Mouse (Mus musculus): Measurements from ENCODE around the gene Utp3. TPM values are rescaled to one million over a fixed set of nuclear protein-coding genes. Genes with fewer than 3 reads are reported as not detected.

The Utp3 gene
- polyA plus RNA-seq, 1 experiment from 2014 or later, result 76.0 TPM

GRCm38 (mm10) chr5:88581343-88581742, 27.1 kb downstream of the Utp3 start:
- Histone ChIP-seq H3K9me3 (replicated peaks; ENCODE audit: control insufficient read depth, low read length) (no peaks in the 10 kb centered on the region), H3K36me3 (replicated peaks; ENCODE audit: control insufficient read depth, insufficient read depth, low read depth, low read length) (no peaks in the 10 kb centered on the region), H3K27me3 (ENCODE audit: control insufficient read depth, insufficient read depth, low read length) (no peaks in the 10 kb centered on the region), H3K27ac (replicated peaks; ENCODE audit: low read depth, low read length) (no peak overlapping the region), H3K4me1 (ENCODE audit: control insufficient read depth, insufficient read depth, low read length) (no peaks in the 10 kb centered on the region), H3K9ac (replicated peaks; ENCODE audit: low read length) (no peak overlapping the region), H3K4me2 (ENCODE audit: low read depth, low read length) (no peak overlapping the region), H3K4me3 (ENCODE audit: low read depth, low read length) (no peak overlapping the region)
- DNase-seq (ENCODE audit: low spot score) (no peak), ATAC-seq (replicated peaks; ENCODE audit: insufficient number of reproducible peaks, low FRiP score, low TSS enrichment, low read depth) (no peak)
- 92% methylated on average over 6 of the region's 6 CpGs for WGBS

- no peaks in the 10 kb centered on the region for H3K27me3 ChIP-seq (ENCODE audit: control insufficient read depth, insufficient read depth, low read length)
- no peak overlapping the region for H3K27ac ChIP-seq (replicated peaks; ENCODE audit: low read depth, low read length)
- no peaks in the 10 kb centered on the region for H3K4me1 ChIP-seq (ENCODE audit: control insufficient read depth, insufficient read depth, low read length)
- H3K4me2 ChIP-seq (ENCODE audit: low read depth, low read length), result peak overlapping the region; percentile 24; the same call in 1 of the 2 replicates
- DNase-seq (ENCODE audit: low spot score) (peak; percentile 77), ATAC-seq (replicated peaks; ENCODE audit: insufficient number of reproducible peaks, low FRiP score, low TSS enrichment, low read depth) (peak; percentile 88)
- peak overlapping the region; percentile 40; the same call in 1 of the 2 replicates for H3K4me3 ChIP-seq (ENCODE audit: low read depth, low read length)
- no peaks in the 10 kb centered on the region for H3K36me3 ChIP-seq (replicated peaks; ENCODE audit: control insufficient read depth, insufficient read depth, low read depth, low read length)
- 48% methylated on average over 9 of the region's 9 CpGs for WGBS
- no peak overlapping the region; the same call in 1 of the 2 replicates for H3K9ac ChIP-seq (replicated peaks; ENCODE audit: low read length)
- no peaks in the 10 kb centered on the region for H3K9me3 ChIP-seq (replicated peaks; ENCODE audit: control insufficient read depth, low read length)
Observed at GRCm38 (mm10) chr5:88583271-88584031, 29.2 kb downstream of the Utp3 start.

DNA sequence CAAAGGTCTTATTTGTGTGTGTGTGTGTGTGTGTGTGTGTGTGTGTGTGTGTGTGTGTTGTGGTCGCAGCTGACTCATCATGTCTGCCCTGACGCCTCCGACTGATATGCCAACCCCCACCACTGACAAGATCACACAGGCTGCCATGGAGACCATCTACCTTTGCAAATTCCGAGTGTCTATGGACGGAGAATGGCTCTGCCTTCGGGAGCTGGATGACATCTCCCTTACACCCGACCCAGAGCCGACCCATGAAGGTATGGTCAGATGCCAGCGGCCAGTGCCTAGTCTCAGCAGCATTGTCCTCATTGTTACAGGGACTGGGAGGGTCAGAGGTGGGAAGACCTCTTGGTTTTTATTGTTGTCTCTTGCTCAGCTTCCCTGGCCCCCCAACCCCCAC, 29.8 kb downstream of the Utp3 start:
- WGBS, result 33% methylated on average over 9 of the region's 9 CpGs

GRCm38 (mm10) chr5:88586407-88587174, 32.3 kb downstream of the Utp3 start:
- Histone ChIP-seq H3K4me2 (ENCODE audit: low read depth, low read length) (peak overlapping the region; percentile 13; the same call in 1 of the 2 replicates), H3K27ac (replicated peaks; ENCODE audit: low read depth, low read length) (no peak overlapping the region), H3K9me3 (replicated peaks; ENCODE audit: control insufficient read depth, low read length) (no peaks in the 10 kb centered on the region), H3K4me3 (ENCODE audit: low read depth, low read length) (no peak overlapping the region), H3K36me3 (replicated peaks; ENCODE audit: control insufficient read depth, insufficient read depth, low read depth, low read length) (no peaks in the 10 kb centered on the region; the same call in 1 of the 2 replicates), H3K4me1 (ENCODE audit: control insufficient read depth, insufficient read depth, low read length) (no peaks in the 10 kb centered on the region), H3K27me3 (ENCODE audit: control insufficient read depth, insufficient read depth, low read length) (no peaks in the 10 kb centered on the region), H3K9ac (replicated peaks; ENCODE audit: low read length) (no peak overlapping the region)
- DNase-seq (ENCODE audit: low spot score) (no peak), ATAC-seq (replicated peaks; ENCODE audit: insufficient number of reproducible peaks, low FRiP score, low TSS enrichment, low read depth) (0 out of 2 replicates have a peak, but pooled peaks have one; percentile 23)
- WGBS, result 66% methylated on average over 7 of the region's 7 CpGs

More for the DNA sequence above, 29.8 kb downstream of the Utp3 start:
- Histone ChIP-seq H3K4me1 (ENCODE audit: control insufficient read depth, insufficient read depth, low read length) (no peaks in the 10 kb centered on the region), H3K9me3 (replicated peaks; ENCODE audit: control insufficient read depth, low read length) (no peaks in the 10 kb centered on the region), H3K4me2 (ENCODE audit: low read depth, low read length) (peak overlapping the region; percentile 47), H3K4me3 (ENCODE audit: low read depth, low read length) (peak overlapping the region; percentile 40), H3K9ac (replicated peaks; ENCODE audit: low read length) (peak overlapping the region; percentile 37), H3K36me3 (replicated peaks; ENCODE audit: control insufficient read depth, insufficient read depth, low read depth, low read length) (no peaks in the 10 kb centered on the region), H3K27me3 (ENCODE audit: control insufficient read depth, insufficient read depth, low read length) (no peaks in the 10 kb centered on the region), H3K27ac (replicated peaks; ENCODE audit: low read depth, low read length) (no peak overlapping the region)
- DNase-seq (ENCODE audit: low spot score), result peak; percentile 42
- ATAC-seq (replicated peaks; ENCODE audit: insufficient number of reproducible peaks, low FRiP score, low TSS enrichment, low read depth), result peak; percentile 41; the same call in 1 of the 2 replicates

DNA sequence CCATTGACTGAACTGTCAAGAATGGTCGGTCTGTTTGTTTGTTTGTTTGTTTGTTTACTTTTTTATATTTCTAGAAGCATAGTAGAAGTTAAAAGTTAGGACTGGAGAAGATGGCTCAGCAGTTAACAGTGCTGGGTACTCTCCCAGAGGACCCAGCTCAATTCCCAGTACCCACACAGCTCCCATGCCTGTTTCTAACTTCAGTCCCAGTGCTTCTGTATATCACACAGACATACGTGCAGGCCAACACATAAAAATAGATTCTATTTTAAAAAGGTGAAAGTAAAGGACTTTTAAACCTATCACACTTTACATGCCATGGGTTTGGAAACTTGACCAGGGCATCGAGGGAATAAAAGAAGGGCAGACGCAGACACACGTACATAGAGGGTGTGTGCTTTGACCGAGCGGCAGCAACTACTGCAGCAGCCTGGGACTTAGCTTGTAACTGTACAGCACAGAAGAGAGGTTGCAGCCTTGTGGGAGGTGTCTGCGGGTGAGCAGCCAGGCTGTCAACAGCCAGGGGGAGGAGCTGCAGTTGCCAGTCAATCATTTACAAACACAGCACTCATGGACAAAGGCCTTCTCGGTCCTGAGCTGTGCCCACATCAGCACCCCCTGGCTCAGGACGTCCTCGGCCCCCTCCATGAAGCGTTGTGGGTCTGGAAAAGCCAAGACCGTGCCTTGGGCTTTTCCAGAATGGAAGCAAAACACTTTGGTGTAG, 33.1 kb downstream of the Utp3 start:
- Histone ChIP-seq H3K36me3 (replicated peaks; ENCODE audit: control insufficient read depth, insufficient read depth, low read depth, low read length) (no peaks in the 10 kb centered on the region; the same call in 1 of the 2 replicates), H3K9ac (replicated peaks; ENCODE audit: low read length) (peak overlapping the region; percentile 41; the same call in 1 of the 2 replicates), H3K4me1 (ENCODE audit: control insufficient read depth, insufficient read depth, low read length) (no peaks in the 10 kb centered on the region), H3K9me3 (replicated peaks; ENCODE audit: control insufficient read depth, low read length) (no peaks in the 10 kb centered on the region), H3K27ac (replicated peaks; ENCODE audit: low read depth, low read length) (no peak overlapping the region), H3K4me2 (ENCODE audit: low read depth, low read length) (no peak overlapping the region; the same call in 1 of the 2 replicates), H3K27me3 (ENCODE audit: control insufficient read depth, insufficient read depth, low read length) (no peaks in the 10 kb centered on the region), H3K4me3 (ENCODE audit: low read depth, low read length) (no peak overlapping the region)
- DNase-seq (ENCODE audit: low spot score) (no peak), ATAC-seq (replicated peaks; ENCODE audit: insufficient number of reproducible peaks, low FRiP score, low TSS enrichment, low read depth) (peak; percentile 8; the same call in 1 of the 2 replicates)
- WGBS, result 39% methylated on average over 13 of the region's 13 CpGs

DNA sequence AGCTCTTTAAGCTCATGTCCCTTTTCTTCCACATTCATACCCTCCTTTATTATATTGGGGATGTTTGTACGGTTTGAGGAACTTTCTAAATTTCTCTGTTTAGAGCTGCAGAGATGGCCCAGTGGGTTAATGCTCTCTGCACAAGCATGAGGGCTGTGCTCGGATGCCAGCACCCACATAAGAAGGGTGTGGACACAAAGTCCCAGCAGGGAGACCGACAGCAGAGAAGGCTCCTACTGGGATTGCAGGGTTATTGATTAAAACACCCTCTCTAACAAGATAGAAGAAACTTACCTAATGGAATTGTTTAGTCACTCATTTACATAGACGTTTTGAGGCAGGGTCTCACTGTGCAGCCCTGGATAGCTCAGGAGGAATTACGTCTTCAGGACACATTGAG, 34.2 kb downstream of the Utp3 start:
- no peak for DNase-seq (ENCODE audit: low spot score)
- no peak overlapping the region for H3K4me2 ChIP-seq (ENCODE audit: low read depth, low read length)
- WGBS, result 62% methylated on average over 5 of the region's 5 CpGs

GRCm38 (mm10) chr5:88593421-88594172, 39.3 kb downstream of the Utp3 start:
- ATAC-seq (replicated peaks; ENCODE audit: insufficient number of reproducible peaks, low FRiP score, low TSS enrichment, low read depth) (no peak), DNase-seq (ENCODE audit: low spot score) (no peak)
- H3K27me3 ChIP-seq (ENCODE audit: control insufficient read depth, insufficient read depth, low read length), result no peaks in the 10 kb centered on the region
- no peaks in the 10 kb centered on the region for H3K9me3 ChIP-seq (replicated peaks; ENCODE audit: control insufficient read depth, low read length)
- no peak overlapping the region for H3K27ac ChIP-seq (replicated peaks; ENCODE audit: low read depth, low read length)
- H3K9ac ChIP-seq (replicated peaks; ENCODE audit: low read length), result no peak overlapping the region
- H3K4me2 ChIP-seq (ENCODE audit: low read depth, low read length), result no peak overlapping the region
- no peaks in the 10 kb centered on the region; the same call in 1 of the 2 replicates for H3K36me3 ChIP-seq (replicated peaks; ENCODE audit: control insufficient read depth, insufficient read depth, low read depth, low read length)
- no peaks in the 10 kb centered on the region for H3K4me1 ChIP-seq (ENCODE audit: control insufficient read depth, insufficient read depth, low read length)
- no peak overlapping the region for H3K4me3 ChIP-seq (ENCODE audit: low read depth, low read length)
- 90% methylated on average over 13 of the region's 13 CpGs for WGBS

More for the DNA sequence above, 34.2 kb downstream of the Utp3 start:
- Histone ChIP-seq H3K4me1 (ENCODE audit: control insufficient read depth, insufficient read depth, low read length) (no peaks in the 10 kb centered on the region), H3K4me3 (ENCODE audit: low read depth, low read length) (no peak overlapping the region), H3K27ac (replicated peaks; ENCODE audit: low read depth, low read length) (no peak overlapping the region), H3K9me3 (replicated peaks; ENCODE audit: control insufficient read depth, low read length) (no peaks in the 10 kb centered on the region), H3K9ac (replicated peaks; ENCODE audit: low read length) (no peak overlapping the region), H3K27me3 (ENCODE audit: control insufficient read depth, insufficient read depth, low read length) (no peaks in the 10 kb centered on the region), H3K36me3 (replicated peaks; ENCODE audit: control insufficient read depth, insufficient read depth, low read depth, low read length) (no peaks in the 10 kb centered on the region; the same call in 1 of the 2 replicates)
- no peak for ATAC-seq (replicated peaks; ENCODE audit: insufficient number of reproducible peaks, low FRiP score, low TSS enrichment, low read depth)

All from embryonic facial prominence, embryonic 11.5 days (tissue).